Mouse (Mus musculus): ENCODE measurements around the gene Ryr2. TPM values are rescaled to one million over a fixed set of nuclear protein-coding genes. Genes with fewer than 3 reads are reported as not detected.
"Not testable (repeated sequence)": the region's sequence is repeated elsewhere in the genome, so short reads cannot be mapped to it uniquely, and the experiment has no call there.

The Ryr2 gene
- polyA plus RNA-seq (2012; rRNA removed): 66.8 and 68.6 TPM in 2 replicates

DNA sequence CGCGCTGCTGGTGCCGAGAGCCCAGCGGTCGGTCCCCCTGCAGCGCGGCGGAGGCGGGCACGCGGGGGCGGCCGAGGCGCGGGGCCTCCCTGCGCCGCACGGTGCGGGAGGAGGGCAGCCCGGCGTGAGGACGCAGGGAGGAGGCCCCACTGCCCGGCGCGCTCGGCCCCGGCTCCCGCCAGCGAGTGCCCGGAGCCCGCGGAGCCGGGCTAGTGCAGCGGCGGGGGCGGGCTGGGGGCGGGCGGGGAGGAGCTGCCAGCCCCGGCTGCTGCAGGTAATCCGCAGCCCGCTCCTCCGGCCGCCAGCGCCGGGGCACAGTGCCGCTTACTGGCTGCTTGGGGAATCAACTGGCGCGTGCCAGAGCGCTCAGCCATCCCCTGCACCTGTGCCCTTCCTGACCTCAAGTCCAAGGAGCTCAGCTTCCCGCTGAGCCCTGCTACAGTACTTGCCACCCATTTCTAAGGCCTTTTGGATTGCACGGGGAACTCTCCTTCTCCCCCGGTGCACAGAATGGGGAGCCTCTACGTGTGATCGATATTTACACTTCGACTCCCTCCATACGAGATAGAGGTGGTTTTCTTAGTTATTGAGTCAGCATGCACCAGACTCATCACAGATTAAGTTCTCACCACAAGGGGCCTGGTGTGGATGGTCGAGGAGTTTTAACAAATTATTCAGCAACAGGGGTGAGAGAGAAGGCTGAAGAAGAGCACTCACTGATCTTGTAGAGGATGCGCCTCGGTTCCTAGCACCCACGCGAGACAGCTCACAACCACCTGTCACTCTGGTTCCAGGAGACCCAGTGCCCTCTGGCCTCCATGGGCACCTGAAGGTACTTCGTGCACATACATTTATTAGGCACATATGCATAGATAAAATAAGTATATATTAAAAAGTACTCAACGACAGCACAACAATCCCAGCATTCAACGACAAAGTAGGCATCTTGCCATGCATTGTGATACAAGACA, at the start of gene Ryr2:
TSS of gene Ryr2 (minus strand) at position 284 of the 971 bp plus-strand sequence.
- peak in 1 of 2 experiments; percentile 81 for DNase-seq (ENCODE audit: extremely low spot score in 1 of 2, low spot score in 1 of 2)

DNA sequence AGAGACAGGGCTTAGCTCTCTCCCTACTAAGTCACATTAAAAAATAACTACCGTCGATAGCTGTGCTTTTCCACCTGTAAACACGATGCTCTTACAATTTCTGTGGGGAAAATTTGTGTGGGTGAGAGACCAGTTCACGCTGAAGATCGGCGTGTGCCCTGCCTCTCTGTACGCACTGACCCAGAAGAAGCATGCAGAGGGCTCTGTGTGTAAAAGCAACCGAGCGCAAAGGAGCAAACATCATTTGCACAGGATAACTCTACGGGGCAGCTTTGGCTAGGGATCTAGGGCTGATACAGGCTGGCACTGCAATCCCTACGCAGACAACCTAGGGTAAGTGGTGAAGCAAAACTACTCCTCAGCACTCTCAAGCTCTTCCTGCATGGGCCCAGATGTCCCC, 47.2 kb upstream of the Ryr2 start:
- DNase-seq (ENCODE audit: extremely low spot score in 1 of 2, low spot score in 1 of 2): no peak

- no peak for DNase-seq (ENCODE audit: extremely low spot score in 1 of 2, low spot score in 1 of 2)
Observed at GRCm38 (mm10) chr13:12146918-12147507, 40.3 kb upstream of the Ryr2 start.

DNA sequence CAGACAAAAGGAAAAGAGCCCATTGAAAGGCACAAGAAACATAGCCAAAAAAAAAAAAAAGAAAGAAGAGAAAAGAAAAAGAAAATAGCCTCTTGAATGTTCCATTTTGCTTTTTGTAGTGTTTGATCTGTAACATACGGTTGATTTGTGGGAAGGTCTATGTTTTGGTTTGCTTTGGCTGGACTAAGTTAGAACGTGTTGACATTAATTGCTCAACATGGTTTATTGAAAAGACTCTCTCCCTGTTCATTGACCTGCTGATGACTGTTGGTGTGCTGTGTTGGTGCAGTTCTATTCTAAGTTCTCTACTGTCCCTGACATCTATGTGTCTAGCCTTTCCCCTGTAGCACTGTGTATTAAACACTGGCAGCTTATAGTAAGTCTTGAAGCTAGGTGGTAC, 39.7 kb upstream of the Ryr2 start:
- no peak for DNase-seq (ENCODE audit: extremely low spot score in 1 of 2, low spot score in 1 of 2)

DNA sequence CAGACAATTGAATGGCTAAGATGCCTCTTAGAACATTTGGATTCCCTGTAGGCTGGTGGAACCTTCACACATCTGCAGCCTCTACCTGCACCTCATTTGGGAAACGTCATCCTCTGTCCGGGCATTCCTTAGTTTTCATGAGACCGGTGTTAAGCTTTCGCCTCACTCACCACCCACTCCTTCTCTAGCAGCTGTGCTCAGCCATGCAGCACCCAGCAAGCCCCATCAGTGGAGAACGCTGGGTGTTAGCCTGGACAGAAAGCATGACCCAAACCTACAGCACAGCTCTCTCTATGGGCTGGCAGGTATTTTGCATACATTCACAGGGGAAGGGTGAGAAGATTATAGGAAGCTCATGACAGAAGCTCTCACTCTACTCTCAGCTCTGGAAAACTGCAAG, 36.6 kb upstream of the Ryr2 start:
- no peak for DNase-seq (ENCODE audit: extremely low spot score in 1 of 2, low spot score in 1 of 2)

DNA sequence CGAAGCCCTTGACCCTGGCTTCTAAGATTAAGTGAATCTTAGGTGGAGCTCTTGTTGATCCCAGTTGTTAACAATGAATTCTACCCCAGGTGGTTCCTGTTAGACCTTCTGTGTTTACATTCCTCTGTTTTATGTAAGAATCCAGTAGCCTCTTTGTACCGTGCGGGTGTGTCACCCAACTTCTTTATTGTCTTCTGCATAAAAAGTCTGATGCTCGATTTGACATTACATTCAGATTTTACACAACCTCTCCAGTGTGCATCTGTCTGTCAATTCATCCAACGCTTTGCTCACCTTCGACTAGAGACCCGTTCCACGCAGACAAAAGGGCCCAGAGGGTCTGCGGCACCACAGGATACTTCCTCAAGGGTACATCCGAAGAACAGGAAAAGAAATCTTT, 29.7 kb upstream of the Ryr2 start:
- not testable (repeated sequence) for DNase-seq (ENCODE audit: extremely low spot score in 1 of 2, low spot score in 1 of 2)

DNA sequence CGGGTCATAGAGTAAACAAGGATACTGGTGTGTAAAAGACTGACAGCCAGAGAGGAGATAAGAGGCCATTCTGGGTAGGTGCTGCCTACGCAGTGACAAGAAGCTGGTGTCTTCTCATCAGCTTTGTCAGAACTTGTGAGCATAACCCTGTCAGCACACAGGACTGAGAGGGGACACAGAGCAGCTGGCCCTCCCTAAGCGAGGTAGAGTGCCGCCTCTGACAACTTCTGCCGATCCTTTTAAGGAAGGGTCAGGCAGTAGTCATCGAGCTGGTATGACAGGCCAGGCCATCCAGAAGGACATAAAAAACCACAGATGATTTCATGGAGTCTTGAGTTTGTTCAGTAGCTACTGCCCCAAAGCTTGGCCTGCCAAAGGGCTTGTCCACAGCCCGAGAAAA, 26.8 kb upstream of the Ryr2 start:
- DNase-seq (ENCODE audit: extremely low spot score in 1 of 2, low spot score in 1 of 2): no peak

GRCm38 (mm10) chr13:12132160-12132710, 25.5 kb upstream of the Ryr2 start:
- no peak for DNase-seq (ENCODE audit: extremely low spot score in 1 of 2, low spot score in 1 of 2)

GRCm38 (mm10) chr13:12129121-12129520, 22.4 kb upstream of the Ryr2 start:
- no peak for DNase-seq (ENCODE audit: extremely low spot score in 1 of 2, low spot score in 1 of 2)

- DNase-seq (ENCODE audit: extremely low spot score in 1 of 2, low spot score in 1 of 2): no peak
Observed at GRCm38 (mm10) chr13:12126099-12126498, 19.4 kb upstream of the Ryr2 start.

DNA sequence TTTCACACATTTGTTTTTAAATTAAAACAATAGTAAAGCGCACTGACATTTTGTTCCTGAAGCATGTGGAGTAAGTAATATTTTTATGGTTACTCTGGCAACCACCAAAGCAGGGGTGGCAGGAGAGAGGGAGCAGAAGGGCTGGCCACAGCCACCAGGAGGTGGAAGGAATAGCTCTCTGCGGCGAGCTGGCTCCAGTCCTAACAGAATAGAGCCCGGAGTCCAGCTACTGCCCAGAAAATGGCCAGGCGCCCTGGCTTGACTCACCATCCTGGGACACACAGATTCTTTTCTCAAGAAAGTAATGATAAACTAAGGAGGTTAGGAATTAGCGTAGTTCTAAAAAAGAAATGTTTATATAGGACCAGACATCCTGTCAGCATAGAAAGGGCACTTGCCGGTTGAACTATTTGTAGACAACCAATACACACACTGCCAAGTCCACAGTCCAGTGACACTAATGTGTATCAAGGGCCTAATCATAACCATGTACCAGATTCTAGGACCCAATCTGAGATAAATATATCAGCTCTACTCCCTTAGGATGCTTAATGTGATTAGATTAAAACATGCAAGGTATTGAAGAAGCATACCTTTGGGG, 18.3 kb upstream of the Ryr2 start:
- DNase-seq (ENCODE audit: extremely low spot score in 1 of 2, low spot score in 1 of 2): no peak

GRCm38 (mm10) chr13:12115551-12115950, 8.8 kb upstream of the Ryr2 start:
- DNase-seq (ENCODE audit: extremely low spot score in 1 of 2, low spot score in 1 of 2): no peak

DNA sequence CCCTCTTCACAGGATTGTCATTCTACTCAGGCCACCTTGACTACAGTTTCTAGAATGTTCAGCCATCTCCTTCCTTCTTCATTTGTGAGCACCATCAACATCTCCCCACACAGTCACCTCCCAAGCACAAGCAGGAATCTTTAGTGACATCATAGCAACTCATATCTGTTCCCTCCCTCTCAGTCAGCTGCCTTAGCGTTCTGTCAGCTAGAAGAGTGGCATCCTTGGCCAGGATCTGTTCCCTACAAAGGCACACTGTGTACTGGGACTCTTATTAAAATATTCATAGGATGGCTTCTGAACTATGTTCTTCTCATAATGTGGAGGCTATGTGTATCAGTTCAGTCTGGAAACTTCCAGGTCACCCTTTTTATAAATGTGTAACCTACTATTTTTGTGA, 8.1 kb upstream of the Ryr2 start:
- DNase-seq (ENCODE audit: extremely low spot score in 1 of 2, low spot score in 1 of 2): no peak

DNA sequence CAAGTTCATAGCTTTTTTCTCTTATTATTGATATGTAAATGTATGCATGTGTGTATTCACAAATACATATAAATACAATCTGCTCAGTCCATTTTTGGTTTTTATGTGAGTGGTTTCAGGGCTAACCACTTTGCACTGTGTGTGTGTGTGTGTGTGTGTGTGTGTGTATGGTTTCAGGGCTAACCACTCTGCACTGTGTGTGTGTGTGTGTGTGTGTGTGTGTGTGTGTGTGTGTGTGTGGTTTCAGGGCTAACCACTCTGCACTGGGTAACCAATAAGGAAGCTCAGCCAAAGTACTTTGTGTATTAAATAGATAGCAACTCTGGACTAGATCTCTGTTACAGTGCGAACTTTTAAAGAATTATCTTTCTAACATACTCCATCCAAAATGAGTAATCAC, 2.2 kb upstream of the Ryr2 start:
- DNase-seq (ENCODE audit: extremely low spot score in 1 of 2, low spot score in 1 of 2): no peak

DNA sequence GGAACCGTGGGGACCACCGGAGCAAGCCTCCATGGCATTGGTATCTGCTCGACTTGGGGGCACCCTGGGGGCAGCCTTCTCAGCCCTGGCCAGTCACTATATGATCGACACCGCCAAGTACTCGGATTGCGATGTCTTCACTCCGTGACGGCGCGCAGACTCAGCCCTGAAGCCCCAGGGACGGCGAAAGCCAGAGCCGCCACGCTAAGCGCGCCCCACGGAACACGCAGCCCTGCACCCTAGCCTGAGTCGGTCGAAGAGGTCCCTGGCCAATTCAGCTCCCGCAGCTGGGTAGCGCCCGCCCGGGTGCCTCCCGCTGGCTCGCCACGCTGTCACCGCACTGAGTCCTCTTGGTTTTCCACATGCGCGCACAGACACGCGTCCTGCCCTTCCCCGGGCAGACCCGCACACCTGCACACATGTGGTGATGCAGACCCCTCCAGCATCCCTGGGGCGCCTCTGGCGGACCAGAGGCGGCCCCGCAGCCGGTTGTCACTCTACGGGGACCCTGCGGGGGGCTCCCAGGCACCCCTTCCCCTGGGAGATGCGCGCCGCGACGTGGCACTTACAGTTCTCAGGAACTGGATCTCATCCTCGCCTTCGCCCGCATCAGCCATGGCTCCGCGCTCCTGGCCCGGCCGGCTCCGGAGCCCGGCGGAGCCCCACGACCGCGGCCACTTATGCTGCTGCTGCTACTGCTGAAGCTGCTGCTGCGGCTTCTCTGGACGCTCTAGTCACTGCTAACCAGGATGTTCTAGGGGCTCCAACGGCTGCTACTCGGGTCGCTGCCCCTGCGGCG, 716 bp downstream of the Ryr2 start:
- DNase-seq (ENCODE audit: extremely low spot score in 1 of 2, low spot score in 1 of 2): no peak

DNA sequence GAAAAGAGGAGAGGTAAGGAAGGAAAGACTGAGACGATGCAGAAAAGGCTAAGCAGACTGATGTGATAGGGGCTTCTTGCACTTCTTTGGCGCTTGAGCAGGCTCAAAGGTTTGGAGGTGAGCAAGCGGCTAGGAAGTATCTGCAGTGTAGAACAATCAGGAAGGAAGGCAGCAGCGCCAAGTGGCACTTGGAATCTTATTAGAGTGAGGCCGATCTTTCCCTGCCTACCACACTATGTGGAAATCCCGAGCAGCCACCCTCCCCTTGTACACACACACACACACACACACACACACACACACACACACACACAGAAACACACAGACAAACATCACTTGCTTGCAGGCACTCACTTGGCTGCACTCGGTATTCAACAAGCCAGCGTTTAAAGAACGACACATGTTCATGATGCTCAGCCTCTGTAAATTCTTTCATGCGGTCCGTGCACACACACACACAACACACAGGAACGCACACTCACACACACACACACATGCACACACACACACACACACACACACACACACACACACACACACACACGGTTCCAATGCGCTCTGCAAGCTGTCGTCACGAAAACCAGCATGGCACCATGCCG, 1.4 kb downstream of the Ryr2 start:
- no peak for DNase-seq (ENCODE audit: extremely low spot score in 1 of 2, low spot score in 1 of 2)

GRCm38 (mm10) chr13:12104318-12104717, 2.4 kb downstream of the Ryr2 start:
- no peak for DNase-seq (ENCODE audit: extremely low spot score in 1 of 2, low spot score in 1 of 2)

GRCm38 (mm10) chr13:12103017-12103416, 3.7 kb downstream of the Ryr2 start:
- DNase-seq (ENCODE audit: extremely low spot score in 1 of 2, low spot score in 1 of 2): no peak

GRCm38 (mm10) chr13:12099446-12099845, 7.3 kb downstream of the Ryr2 start:
- DNase-seq (ENCODE audit: extremely low spot score in 1 of 2, low spot score in 1 of 2): no peak

DNA sequence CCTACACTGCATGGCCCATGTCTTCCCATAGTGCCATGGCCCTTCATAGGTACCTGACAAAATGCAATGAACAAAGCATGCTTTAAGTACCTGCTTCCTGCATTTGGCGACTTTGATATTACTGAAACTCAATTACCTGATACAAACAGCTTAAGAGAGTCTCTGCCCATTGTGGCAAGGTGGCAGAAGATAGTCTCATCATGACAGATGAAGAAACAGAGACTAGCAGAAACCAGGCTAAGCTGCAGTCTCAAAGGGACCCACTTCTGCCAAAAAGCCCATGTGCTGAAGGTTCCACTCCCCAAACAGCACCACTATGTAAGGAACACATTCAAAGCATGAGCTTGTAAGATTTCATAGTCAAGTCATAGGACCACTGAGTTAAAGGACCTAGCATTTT, 7.8 kb downstream of the Ryr2 start:
- no peak for DNase-seq (ENCODE audit: extremely low spot score in 1 of 2, low spot score in 1 of 2)

Data from frontal cortex, adult 2 months (tissue).